Mouse (Mus musculus): ENCODE measurements around the gene Lrrc37a.

DNA sequence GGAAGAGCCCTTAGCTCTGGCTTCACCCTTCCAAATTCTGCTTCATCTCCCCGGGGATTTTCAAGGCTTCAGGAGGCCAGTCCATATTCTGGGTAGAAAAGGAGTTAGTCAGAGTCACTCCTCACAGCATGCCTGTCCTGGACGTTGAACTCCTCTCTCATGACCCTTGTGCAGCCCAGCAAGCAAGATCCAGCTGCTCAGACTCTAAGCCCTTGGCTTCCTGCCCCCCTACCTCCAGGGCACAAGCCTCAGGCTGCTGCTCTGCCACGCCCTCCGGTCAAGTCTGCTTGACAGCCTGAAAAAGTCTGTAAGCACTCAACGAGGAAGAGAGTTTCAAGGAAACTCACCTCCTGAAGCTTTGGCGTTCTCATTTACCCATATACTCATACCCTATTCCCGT, 97.8 kb downstream of the Lrrc37a start:
- no peak for TF ChIP-seq POLR2A (IDR thresholded peaks at IDR 0.05; ENCODE audit: extremely low read depth, insufficient read depth, low read length)
- no peak for TF ChIP-seq CTCF (IDR thresholded peaks at IDR 0.05; ENCODE audit: extremely low read depth, insufficient read depth, low read length)

Data from cortical plate, adult 2 months (tissue).